Mouse (Mus musculus) heart, postnatal 25 days (tissue): ENCODE measurements around the gene Osbpl5. TPM values are rescaled to one million over a fixed set of nuclear protein-coding genes. Genes with fewer than 3 reads are reported as not detected.

Source experiments
- DNase-seq: peaks from one replicate; pipeline ENCODE4 v3.0.0; 2022; ENCODE audit warnings: low spot score
- intact Hi-C: fragments of 180-260 bp; cut with DNase I; formaldehyde crosslinking; loops from one replicate; pipeline ENCODE4 v1.15.1; 2025
- total RNA-seq, 2 experiments: library from RNA; stranded (reverse); gene quantifications; 2 replicates each; pipeline ENCODE4 v1.2.3; 2021

The Osbpl5 gene
- total RNA-seq, result 10 to 100 TPM; 16.0 to 21.5 TPM

- intact Hi-C loops, result no loop called here
- DNase-seq, result no peak
These were observed at the start of gene Osbpl5 for GRCm38 (mm10) chr7:143756125-143757026. Gene Osbpl5 (minus strand): TSS chr7:143756985.

GRCm38 (mm10) chr7:143805199-143805624 is 48.4 kb upstream of the Osbpl5 start:
- no peak for DNase-seq
- intact Hi-C loops, result no loop called here

GRCm38 (mm10) chr7:143801195-143802065 is 44.6 kb upstream of the Osbpl5 start:
- intact Hi-C loops, result no loop called here
- no peak for DNase-seq

- intact Hi-C loops, result no loop called here
- no peak for DNase-seq
These were observed 44.0 kb upstream of the Osbpl5 start for GRCm38 (mm10) chr7:143800770-143801169.

- no peak for DNase-seq
These were observed 42.0 kb upstream of the Osbpl5 start for GRCm38 (mm10) chr7:143798783-143799182.

GRCm38 (mm10) chr7:143793121-143793520 is 36.3 kb upstream of the Osbpl5 start:
- intact Hi-C loops, result no loop called here
- DNase-seq, result no peak

More at GRCm38 (mm10) chr7:143798783-143799182, 42.0 kb upstream of the Osbpl5 start:
- intact Hi-C loops, result no loop called here

- intact Hi-C loops, result no loop called here
These were observed 35.7 kb upstream of the Osbpl5 start for GRCm38 (mm10) chr7:143792336-143792985.

GRCm38 (mm10) chr7:143783996-143784829 is 27.4 kb upstream of the Osbpl5 start, which contains the start of gene Mrgpre:
Gene Mrgpre (minus strand): TSS chr7:143784500.
- peak; percentile 88 for DNase-seq
- intact Hi-C loops, result no loop called here

More at GRCm38 (mm10) chr7:143792336-143792985, 35.7 kb upstream of the Osbpl5 start:
- DNase-seq, result no peak

GRCm38 (mm10) chr7:143783378-143783995 is 26.7 kb upstream of the Osbpl5 start:
- no peak for DNase-seq
- intact Hi-C loops, result no loop called here

GRCm38 (mm10) chr7:143777375-143777774 is 20.6 kb upstream of the Osbpl5 start:
- peak; percentile 46 for DNase-seq
- intact Hi-C loops, result no loop called here

GRCm38 (mm10) chr7:143776137-143776536 is 19.4 kb upstream of the Osbpl5 start:
- no peak for DNase-seq

GRCm38 (mm10) chr7:143769461-143769860 is 12.7 kb upstream of the Osbpl5 start:
- DNase-seq, result no peak
- intact Hi-C loops, result loop anchor here (10.0 kb wide), 1 partner anchor 285 kb away; no protein-coding TSS in a partner anchor

More at GRCm38 (mm10) chr7:143776137-143776536, 19.4 kb upstream of the Osbpl5 start:
- intact Hi-C loops, result no loop called here

- intact Hi-C loops, result loop anchor here (10.0 kb wide), 1 partner anchor 283 kb away; no protein-coding TSS in a partner anchor
- DNase-seq, result no peak
These were observed 11.5 kb upstream of the Osbpl5 start for GRCm38 (mm10) chr7:143768267-143768666.

GRCm38 (mm10) chr7:143766893-143767292 is 10.1 kb upstream of the Osbpl5 start, which contains the start of gene Mrgprg:
Gene Mrgprg (minus strand): TSS chr7:143766993.
- DNase-seq, result no peak
- intact Hi-C loops, result loop anchor here (10.0 kb wide), 1 partner anchor 282 kb away; no protein-coding TSS in a partner anchor

- no peak for DNase-seq
- intact Hi-C loops, result loop anchor here (1.0 to 10.0 kb wide), 3 partner anchors 59 to 280 kb away; no protein-coding TSS in a partner anchor
These were observed 8.2 kb upstream of the Osbpl5 start for GRCm38 (mm10) chr7:143764876-143765530.

GRCm38 (mm10) chr7:143763794-143764193 is 7.0 kb upstream of the Osbpl5 start:
- no peak for DNase-seq
- intact Hi-C loops, result loop anchor here (1.0 to 10.0 kb wide), 3 partner anchors 57 to 279 kb away; no protein-coding TSS in a partner anchor

GRCm38 (mm10) chr7:143758956-143759355 is 2.2 kb upstream of the Osbpl5 start:
- intact Hi-C loops, result no loop called here
- DNase-seq, result no peak

GRCm38 (mm10) chr7:143757696-143758095 is 911 bp upstream of the Osbpl5 start:
- intact Hi-C loops, result no loop called here
- DNase-seq, result no peak
